Mouse (Mus musculus) hindbrain, embryonic 15.5 days (tissue): ENCODE data around the gene Grk3. TPM values are rescaled to one million over a fixed set of nuclear protein-coding genes. Genes with fewer than 3 reads are reported as not detected.

ENCODE experiments used
- ATAC-seq: fragments of 200-750 bp; cut with Nextera tagmentation; 2 replicates; pipeline ENCODE4 v1.8.0; 2017; ENCODE audit warnings: low read depth, moderate number of reproducible peaks, moderate TSS enrichment; ENCODE audit not compliant: low FRiP score
- H3K27ac ChIP-seq: fragments of 300-500 bp; sonication (generic); replicated peaks from 2 replicates; pipeline ENCODE4 v1.5.1; 2015; ENCODE audit warnings: mild to moderate bottlenecking, inconsistent platforms
- H3K27me3 ChIP-seq: fragments of 300-500 bp; sonication (generic); 2 replicates; pipeline ENCODE4 v1.6.1; 2015; ENCODE audit warnings: control low read depth, inconsistent platforms
- H3K36me3 ChIP-seq: fragments of 300-500 bp; sonication (generic); 2 replicates; pipeline ENCODE4 v1.6.1; 2015; ENCODE audit warnings: control low read depth, inconsistent platforms
- H3K4me1 ChIP-seq: fragments of 300-500 bp; sonication (generic); replicated peaks from 2 replicates; pipeline ENCODE4 v1.6.1; 2015; ENCODE audit warnings: control low read depth, inconsistent platforms
- H3K4me2 ChIP-seq: fragments of 300-500 bp; sonication (generic); 2 replicates; pipeline ENCODE4 v1.6.1; 2015; ENCODE audit warnings: moderate library complexity, mild to moderate bottlenecking, inconsistent platforms
- H3K4me3 ChIP-seq: fragments of 300-500 bp; sonication (generic); 2 replicates; pipeline ENCODE4 v1.5.1; 2015; ENCODE audit warnings: mild to moderate bottlenecking, inconsistent platforms
- H3K9ac ChIP-seq: fragments of 300-500 bp; sonication (generic); 2 replicates; pipeline ENCODE4 v1.6.1; 2015; ENCODE audit warnings: inconsistent platforms
- H3K9me3 ChIP-seq: fragments of 300-500 bp; sonication (generic); 2 replicates; pipeline ENCODE4 v1.6.1; 2016; ENCODE audit warnings: control low read depth, inconsistent platforms
- WGBS: fragments of 180-500 bp; shearing (Covaris S2); methylation state at CpG from one replicate; pipeline ENCODE4 v1.1.7; 2015; 5-methylcytosine and 5-hydroxymethylcytosine counted together
- polyA plus RNA-seq: library from polyadenylated mRNA; unstranded; fragments of >200 nt; fragmentation: Nextera tagmentation; extraction: Ambion mirVana; gene quantifications from 2 replicates; pipeline ENCODE4 v1.2.1, GENCODE M21; 2015

Grk3 gene
- polyA plus RNA-seq, 1 experiment from 2014 or later, result 24.3 TPM

DNA sequence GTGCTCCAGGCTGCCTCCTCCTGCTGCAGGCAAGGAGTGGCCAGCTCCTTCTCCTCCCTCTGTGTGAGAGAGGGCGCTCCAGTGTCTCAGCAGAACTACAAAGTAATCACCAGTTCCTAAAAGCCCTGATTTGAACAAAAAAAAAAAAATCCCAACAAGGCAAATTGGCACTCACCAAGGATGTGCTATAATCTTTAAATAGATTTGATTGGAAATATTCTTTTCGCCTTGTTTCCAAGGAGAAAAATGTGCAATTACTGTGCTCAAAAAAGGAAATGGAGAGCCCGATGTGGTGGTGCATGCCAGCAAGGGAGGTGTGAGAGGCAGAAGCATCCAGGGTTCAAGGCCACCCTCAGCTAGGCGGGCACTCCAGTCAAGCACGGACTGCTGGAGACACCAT, 83.7 kb downstream of the Grk3 start:
- Histone ChIP-seq H3K36me3 (peaks cover 5% of the 10 kb centered on the region; the same call in 1 of the 2 replicates), H3K27ac (no peak overlapping the region)
- WGBS, result 82% methylated on average over 5 of the region's 5 CpGs

GRCm38 (mm10) chr5:112928201-112928881, 87.2 kb downstream of the Grk3 start:
- H3K4me3 ChIP-seq, result no peak overlapping the region
- H3K27ac ChIP-seq, result no peak overlapping the region
- no peak for ATAC-seq
- peaks cover 9% of the 10 kb centered on the region for H3K36me3 ChIP-seq
- H3K4me2 ChIP-seq, result no peak overlapping the region
- no peaks in the 10 kb centered on the region for H3K4me1 ChIP-seq
- 49% methylated on average over 10 of the region's 10 CpGs for WGBS
- H3K27me3 ChIP-seq, result no peaks in the 10 kb centered on the region
- no peaks in the 10 kb centered on the region for H3K9me3 ChIP-seq
- H3K9ac ChIP-seq, result no peak overlapping the region

More for the DNA sequence above, 83.7 kb downstream of the Grk3 start:
- Histone ChIP-seq H3K4me2 (no peak overlapping the region), H3K4me3 (no peak overlapping the region), H3K4me1 (0 out of 2 replicates have a peak, but pooled peaks cover 5% of the 10 kb centered on the region), H3K9me3 (no peaks in the 10 kb centered on the region), H3K9ac (no peak overlapping the region), H3K27me3 (no peaks in the 10 kb centered on the region)
- no peak for ATAC-seq

- no peak overlapping the region for H3K9ac ChIP-seq
- no peaks in the 10 kb centered on the region for H3K9me3 ChIP-seq
- no peak overlapping the region for H3K27ac ChIP-seq
- H3K4me1 ChIP-seq, result no peaks in the 10 kb centered on the region
- no peak overlapping the region for H3K4me2 ChIP-seq
- no peak overlapping the region for H3K4me3 ChIP-seq
- WGBS, result 97% methylated on average over 5 of the region's 5 CpGs
- ATAC-seq, result no peak
- no peaks in the 10 kb centered on the region for H3K27me3 ChIP-seq
- peaks cover 9% of the 10 kb centered on the region for H3K36me3 ChIP-seq
These were observed 90.2 kb downstream of the Grk3 start for GRCm38 (mm10) chr5:112925422-112925821.

DNA sequence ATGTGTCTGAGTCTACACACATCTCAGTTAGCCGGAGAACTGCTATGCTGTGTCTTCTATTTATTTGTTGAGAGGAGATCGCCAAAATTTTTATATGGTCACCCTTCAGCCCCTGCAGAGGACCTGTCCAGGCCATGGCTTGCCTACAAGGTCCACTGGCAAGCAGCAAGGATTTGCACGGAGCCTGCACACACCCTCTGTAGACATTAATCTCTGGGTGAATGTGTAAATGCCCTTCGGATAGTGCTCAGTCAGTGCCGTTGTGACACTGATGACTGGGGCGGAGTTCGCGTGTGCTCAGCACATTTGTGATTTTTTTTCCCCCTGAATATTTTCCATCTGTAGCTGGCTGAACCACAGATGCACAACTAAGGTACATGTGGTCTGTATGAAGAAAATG, 90.8 kb downstream of the Grk3 start:
- 92% methylated on average over 8 of the region's 8 CpGs for WGBS
- ATAC-seq, result no peak
- H3K4me3 ChIP-seq, result no peak overlapping the region

DNA sequence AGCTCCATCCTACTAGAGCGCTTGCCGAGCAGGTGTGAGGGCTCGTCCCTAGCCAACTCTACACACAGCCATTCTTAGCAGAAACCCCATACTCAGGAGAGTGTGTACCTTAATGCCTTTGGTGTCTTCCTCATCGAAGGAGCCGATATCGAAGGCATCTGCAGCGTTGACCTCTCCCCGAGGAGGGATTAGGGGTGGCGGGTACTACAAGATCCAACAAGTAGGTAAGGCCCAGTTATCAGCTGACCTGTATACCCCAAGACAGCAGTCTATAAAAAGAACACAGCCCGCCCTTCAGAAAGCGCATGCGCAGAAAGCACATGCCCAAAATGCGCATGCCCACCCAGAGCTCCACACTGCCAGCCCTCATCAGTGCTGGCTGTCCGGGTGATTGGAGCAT, 91.8 kb downstream of the Grk3 start:
- Histone ChIP-seq H3K27ac (no peak overlapping the region), H3K36me3 (peaks cover 4% of the 10 kb centered on the region), H3K4me2 (no peak overlapping the region), H3K27me3 (no peaks in the 10 kb centered on the region), H3K9me3 (no peaks in the 10 kb centered on the region), H3K4me3 (no peak overlapping the region), H3K9ac (no peak overlapping the region), H3K4me1 (no peaks in the 10 kb centered on the region)
- no peak for ATAC-seq
- 96% methylated on average over 14 of the region's 14 CpGs for WGBS

More for the DNA sequence above, 90.8 kb downstream of the Grk3 start:
- no peaks in the 10 kb centered on the region for H3K4me1 ChIP-seq
- H3K9ac ChIP-seq, result no peak overlapping the region
- no peak overlapping the region for H3K4me2 ChIP-seq
- no peak overlapping the region for H3K27ac ChIP-seq
- H3K36me3 ChIP-seq, result peaks cover 9% of the 10 kb centered on the region
- H3K27me3 ChIP-seq, result no peaks in the 10 kb centered on the region
- no peaks in the 10 kb centered on the region for H3K9me3 ChIP-seq

- H3K9ac ChIP-seq, result no peak overlapping the region
- H3K27ac ChIP-seq, result no peak overlapping the region
- no peaks in the 10 kb centered on the region for H3K9me3 ChIP-seq
- ATAC-seq, result no peak
- peaks cover 4% of the 10 kb centered on the region for H3K36me3 ChIP-seq
- no peaks in the 10 kb centered on the region for H3K4me1 ChIP-seq
- H3K4me2 ChIP-seq, result no peak overlapping the region
- no peak overlapping the region for H3K4me3 ChIP-seq
- H3K27me3 ChIP-seq, result no peaks in the 10 kb centered on the region
These were observed 93.7 kb downstream of the Grk3 start for GRCm38 (mm10) chr5:112921914-112922313.

GRCm38 (mm10) chr5:112910381-112910780, 105.2 kb downstream of the Grk3 start:
- Histone ChIP-seq H3K27ac (peak overlapping the region; percentile 61), H3K9ac (no peak overlapping the region), H3K4me3 (no peak overlapping the region), H3K9me3 (no peaks in the 10 kb centered on the region), H3K4me1 (peaks cover 6% of the 10 kb centered on the region; the same call in 1 of the 2 replicates), H3K36me3 (no peaks in the 10 kb centered on the region; the same call in 1 of the 2 replicates), H3K4me2 (no peak overlapping the region), H3K27me3 (no peaks in the 10 kb centered on the region)
- no peak for ATAC-seq
- WGBS, result 43% methylated on average over 5 of the region's 5 CpGs

GRCm38 (mm10) chr5:112908169-112908614, 107.4 kb downstream of the Grk3 start:
- WGBS, result 40% methylated on average over 2 of the region's 2 CpGs
- no peak for ATAC-seq

DNA sequence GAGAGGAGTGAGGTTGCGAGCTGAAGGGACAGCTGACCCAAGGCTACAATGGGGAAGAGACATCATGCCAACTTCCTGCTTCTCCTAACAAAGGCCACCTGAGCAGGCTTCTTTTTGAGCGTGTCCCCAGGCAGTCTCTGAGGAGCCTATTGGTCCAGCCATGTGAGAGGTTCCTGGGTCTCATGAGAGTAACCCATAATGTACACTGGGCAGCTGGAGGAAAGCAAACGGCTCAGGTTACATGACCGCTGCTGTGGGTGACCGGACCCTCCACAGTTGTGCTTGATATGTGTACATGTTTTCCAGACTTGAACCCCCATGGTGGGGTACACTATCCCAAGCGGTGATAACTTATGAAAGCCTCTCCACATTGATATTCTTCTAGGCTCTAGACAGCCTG, 108.1 kb downstream of the Grk3 start:
- no peak overlapping the region for H3K27ac ChIP-seq
- no peaks in the 10 kb centered on the region for H3K27me3 ChIP-seq
- H3K9ac ChIP-seq, result no peak overlapping the region
- H3K9me3 ChIP-seq, result no peaks in the 10 kb centered on the region
- H3K4me1 ChIP-seq, result peaks cover 6% of the 10 kb centered on the region; the same call in 1 of the 2 replicates
- no peak for ATAC-seq
- H3K4me2 ChIP-seq, result no peak overlapping the region
- no peak overlapping the region for H3K4me3 ChIP-seq
- H3K36me3 ChIP-seq, result no peaks in the 10 kb centered on the region
- WGBS, result 81% methylated on average over 6 of the region's 6 CpGs

More at GRCm38 (mm10) chr5:112908169-112908614, 107.4 kb downstream of the Grk3 start:
- no peak overlapping the region for H3K27ac ChIP-seq
- no peak overlapping the region for H3K9ac ChIP-seq
- H3K4me3 ChIP-seq, result no peak overlapping the region
- no peak overlapping the region for H3K4me2 ChIP-seq
- no peaks in the 10 kb centered on the region for H3K36me3 ChIP-seq
- H3K27me3 ChIP-seq, result no peaks in the 10 kb centered on the region
- H3K9me3 ChIP-seq, result no peaks in the 10 kb centered on the region
- peaks cover 6% of the 10 kb centered on the region; the same call in 1 of the 2 replicates for H3K4me1 ChIP-seq

DNA sequence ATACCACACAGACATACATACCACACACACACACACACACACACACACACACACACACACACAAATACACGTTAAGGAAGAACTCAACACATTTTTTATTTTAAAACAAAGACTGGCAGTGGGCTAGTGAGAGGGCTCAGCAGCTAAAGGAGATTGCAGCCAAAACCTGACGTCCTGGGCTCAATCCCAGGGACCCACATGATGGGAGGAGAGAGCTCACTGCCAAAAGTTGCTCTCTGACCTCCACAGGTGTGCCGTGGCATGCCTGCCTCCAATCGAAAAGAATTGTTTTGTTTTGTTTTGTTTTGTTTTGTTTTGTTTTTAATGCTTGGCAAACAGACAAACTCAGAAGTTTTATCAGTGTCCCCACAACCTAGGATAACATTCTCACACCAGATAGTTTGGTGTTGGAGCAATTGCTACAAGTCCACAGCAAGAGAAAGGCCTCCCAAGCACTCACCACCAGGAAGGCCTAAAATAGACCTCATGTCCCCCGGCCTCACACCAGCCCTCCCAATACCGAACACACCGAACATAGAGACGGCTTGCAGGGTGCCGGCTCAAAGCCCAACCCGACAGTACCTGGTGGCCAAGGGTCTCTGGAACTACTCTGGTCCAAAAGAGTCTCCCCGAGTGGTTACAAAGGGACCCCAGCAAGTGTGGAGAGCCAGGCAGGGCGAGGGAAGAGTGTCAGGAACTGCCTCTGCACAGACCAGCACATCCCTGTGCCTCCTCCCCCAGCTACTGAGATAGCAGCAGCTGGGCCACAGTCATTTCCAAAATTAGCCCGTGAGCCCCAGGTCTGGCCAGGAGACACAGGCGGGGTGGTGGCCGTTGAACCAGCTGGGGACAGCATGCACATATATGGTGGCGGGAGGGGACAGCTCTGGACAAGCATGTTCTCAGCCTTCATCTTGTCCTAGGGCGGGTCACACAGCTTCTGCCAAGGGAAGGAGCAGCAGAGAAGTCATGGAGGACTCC, 119.6 kb downstream of the Grk3 start, which contains the start of gene Myo18b:
TSS of gene Myo18b (minus strand) at position 689 of the 981 bp plus-strand sequence.
- 79% methylated on average over 17 of the region's 17 CpGs for WGBS
- Histone ChIP-seq H3K27ac (no peak within 1 kb of the TSS), H3K9me3 (no peaks in the 10 kb centered on the region), H3K4me1 (0 out of 2 replicates have a peak, but pooled peaks cover 4% of the 10 kb centered on the region), H3K4me2 (no peak within 1 kb of the TSS), H3K27me3 (no peaks in the 10 kb centered on the region), H3K9ac (no peak within 1 kb of the TSS), H3K36me3 (no peaks in the 10 kb centered on the region), H3K4me3 (no peak within 1 kb of the TSS)
- ATAC-seq, result no peak

GRCm38 (mm10) chr5:112893462-112894060, 122.0 kb downstream of the Grk3 start:
- no peak for ATAC-seq
- Histone ChIP-seq H3K27me3 (no peaks in the 10 kb centered on the region), H3K9ac (no peak overlapping the region), H3K4me1 (0 out of 2 replicates have a peak, but pooled peaks cover 4% of the 10 kb centered on the region), H3K4me3 (no peak overlapping the region), H3K9me3 (no peaks in the 10 kb centered on the region), H3K4me2 (no peak overlapping the region), H3K36me3 (no peaks in the 10 kb centered on the region), H3K27ac (no peak overlapping the region)
- whole genome bisulfite sequencing, result 75% methylated on average over 5 of the region's 5 CpGs
